Mouse (Mus musculus): ENCODE data around the gene Fam117a. TPM values are rescaled to one million over a fixed set of nuclear protein-coding genes. Genes with fewer than 3 reads are reported as not detected.

Fam117a gene
- 10.3 and 10.9 TPM in 2 replicates for polyA plus RNA-seq (2014; fragmentation: Nextera tagmentation; extraction: Ambion mirVana)

DNA sequence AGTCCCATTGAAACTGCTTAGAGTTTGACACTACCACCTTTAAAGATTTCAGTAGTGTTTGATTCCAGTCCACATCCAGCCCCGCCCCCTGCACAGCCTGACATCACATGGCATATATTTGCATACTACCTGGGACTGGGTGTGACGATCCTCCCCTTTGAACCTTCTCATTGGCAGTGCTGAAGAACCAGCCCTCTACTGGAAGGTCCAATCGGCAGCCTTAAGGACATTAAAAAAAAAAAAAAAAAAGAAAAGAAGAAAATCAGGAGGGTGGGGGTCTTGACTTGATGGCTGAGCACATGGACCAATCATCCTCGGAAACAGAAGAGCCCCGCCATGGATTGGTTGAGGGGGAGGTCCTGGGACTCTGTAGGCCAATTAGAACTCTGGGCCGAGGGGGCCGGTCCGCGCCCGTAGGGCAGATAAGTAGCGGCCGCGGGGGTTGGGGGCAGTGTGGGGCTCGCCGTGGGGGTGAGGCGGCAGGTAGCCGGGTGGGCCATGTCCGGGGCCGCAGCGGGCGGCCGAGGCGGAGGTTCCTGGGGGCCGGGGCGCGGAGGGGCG, at the start of gene Fam117a:
Gene Fam117a (plus strand): TSS at position 451 of the 561 bp plus-strand sequence.
- Histone ChIP-seq H3K27me3 (replicated peaks; ENCODE audit: control insufficient read depth, insufficient read depth, low read length) (no peaks in the 10 kb centered on the region), H3K9me3 (ENCODE audit: control insufficient read depth, low read length) (no peaks in the 10 kb centered on the region), H3K9ac (ENCODE audit: low read length) (peak within 1 kb of the TSS; percentile 68), H3K4me3 (ENCODE audit: low read depth, low read length) (peak within 1 kb of the TSS; percentile 91), H3K27ac (ENCODE audit: low read depth) (peak within 1 kb of the TSS; percentile 38; the same call in 1 of the 2 replicates), H3K36me3 (ENCODE audit: control insufficient read depth, insufficient read depth, low read length) (0 out of 2 replicates have a peak, but pooled peaks cover 3% of the 10 kb centered on the region), H3K4me2 (ENCODE audit: low read length) (peak within 1 kb of the TSS; percentile 75), H3K4me1 (replicated peaks; ENCODE audit: control insufficient read depth, insufficient read depth, low read length) (peaks cover 30% of the 10 kb centered on the region; the same call in 1 of the 2 replicates)
- DNase-seq (ENCODE audit: low spot score) (peak; percentile 85), ATAC-seq (replicated peaks; ENCODE audit: low FRiP score, low TSS enrichment, low read depth) (peak; percentile 98)
- WGBS, result under 1% methylated on average over 26 of the region's 27 CpGs

- Histone ChIP-seq H3K4me1 (replicated peaks; ENCODE audit: control insufficient read depth, insufficient read depth, low read length) (no peaks in the 10 kb centered on the region), H3K4me3 (ENCODE audit: low read depth, low read length) (no peak overlapping the region), H3K4me2 (ENCODE audit: low read length) (no peak overlapping the region), H3K9ac (ENCODE audit: low read length) (no peak overlapping the region), H3K36me3 (ENCODE audit: control insufficient read depth, insufficient read depth, low read length) (peaks cover 86% of the 10 kb centered on the region), H3K27me3 (replicated peaks; ENCODE audit: control insufficient read depth, insufficient read depth, low read length) (no peaks in the 10 kb centered on the region), H3K27ac (ENCODE audit: low read depth) (no peak overlapping the region), H3K9me3 (ENCODE audit: control insufficient read depth, low read length) (no peaks in the 10 kb centered on the region)
- WGBS, result 77% methylated on average over 4 of the region's 4 CpGs
- ATAC-seq (replicated peaks; ENCODE audit: low FRiP score, low TSS enrichment, low read depth) (no peak), DNase-seq (ENCODE audit: low spot score) (no peak)
These were observed 44.8 kb upstream of the Fam117a start for GRCm38 (mm10) chr11:95291998-95292397.

GRCm38 (mm10) chr11:95293017-95293624, 43.7 kb upstream of the Fam117a start:
- no peak overlapping the region for H3K4me3 ChIP-seq (ENCODE audit: low read depth, low read length)
- WGBS, result 88% methylated on average over 8 of the region's 8 CpGs
- no peak overlapping the region for H3K9ac ChIP-seq (ENCODE audit: low read length)
- H3K27me3 ChIP-seq (replicated peaks; ENCODE audit: control insufficient read depth, insufficient read depth, low read length), result no peaks in the 10 kb centered on the region
- H3K36me3 ChIP-seq (ENCODE audit: control insufficient read depth, insufficient read depth, low read length), result peaks cover 87% of the 10 kb centered on the region
- ATAC-seq (replicated peaks; ENCODE audit: low FRiP score, low TSS enrichment, low read depth) (no peak), DNase-seq (ENCODE audit: low spot score) (no peak)
- H3K9me3 ChIP-seq (ENCODE audit: control insufficient read depth, low read length), result no peaks in the 10 kb centered on the region
- no peak overlapping the region for H3K27ac ChIP-seq (ENCODE audit: low read depth)
- H3K4me1 ChIP-seq (replicated peaks; ENCODE audit: control insufficient read depth, insufficient read depth, low read length), result no peaks in the 10 kb centered on the region
- H3K4me2 ChIP-seq (ENCODE audit: low read length), result no peak overlapping the region

DNA sequence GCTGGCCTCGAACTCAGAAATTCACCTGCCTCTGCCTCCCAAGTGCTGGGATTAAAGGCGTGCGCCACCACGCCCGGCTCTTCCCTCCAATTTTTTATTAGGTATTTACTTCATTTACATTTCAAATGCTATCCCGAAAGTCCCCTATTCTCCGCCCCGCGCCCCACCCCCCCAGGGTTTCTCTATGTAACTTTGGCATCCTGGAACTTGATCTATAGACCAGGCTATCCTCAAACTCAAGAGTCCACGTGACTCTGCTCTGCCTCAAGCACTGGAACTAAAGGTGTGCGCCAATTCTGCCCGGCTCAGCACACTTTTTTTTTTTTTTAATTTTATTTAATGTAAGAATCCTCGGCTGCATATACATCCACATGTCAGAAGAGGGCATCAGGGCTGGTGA, 41.1 kb upstream of the Fam117a start:
- no peak overlapping the region for H3K9ac ChIP-seq (ENCODE audit: low read length)
- DNase-seq (ENCODE audit: low spot score) (no peak), ATAC-seq (replicated peaks; ENCODE audit: low FRiP score, low TSS enrichment, low read depth) (no peak)
- H3K4me2 ChIP-seq (ENCODE audit: low read length), result no peak overlapping the region
- no peak overlapping the region for H3K4me3 ChIP-seq (ENCODE audit: low read depth, low read length)
- H3K27me3 ChIP-seq (replicated peaks; ENCODE audit: control insufficient read depth, insufficient read depth, low read length), result no peaks in the 10 kb centered on the region
- peaks cover 89% of the 10 kb centered on the region for H3K36me3 ChIP-seq (ENCODE audit: control insufficient read depth, insufficient read depth, low read length)
- no peak overlapping the region for H3K27ac ChIP-seq (ENCODE audit: low read depth)
- H3K9me3 ChIP-seq (ENCODE audit: control insufficient read depth, low read length), result no peaks in the 10 kb centered on the region
- 90% methylated on average over 12 of the region's 13 CpGs for WGBS
- H3K4me1 ChIP-seq (replicated peaks; ENCODE audit: control insufficient read depth, insufficient read depth, low read length), result no peaks in the 10 kb centered on the region

- H3K4me2 ChIP-seq (ENCODE audit: low read length), result no peak overlapping the region
- no peaks in the 10 kb centered on the region for H3K9me3 ChIP-seq (ENCODE audit: control insufficient read depth, low read length)
- DNase-seq (ENCODE audit: low spot score), result peak; percentile 62
- ATAC-seq (replicated peaks; ENCODE audit: low FRiP score, low TSS enrichment, low read depth), result no peak
- WGBS, result 17% methylated on average over 2 of the region's 2 CpGs
- H3K9ac ChIP-seq (ENCODE audit: low read length), result no peak overlapping the region
- H3K36me3 ChIP-seq (ENCODE audit: control insufficient read depth, insufficient read depth, low read length), result peaks cover 88% of the 10 kb centered on the region
- H3K27ac ChIP-seq (ENCODE audit: low read depth), result no peak overlapping the region
- H3K4me3 ChIP-seq (ENCODE audit: low read depth, low read length), result no peak overlapping the region
- H3K27me3 ChIP-seq (replicated peaks; ENCODE audit: control insufficient read depth, insufficient read depth, low read length), result no peaks in the 10 kb centered on the region
- no peaks in the 10 kb centered on the region for H3K4me1 ChIP-seq (replicated peaks; ENCODE audit: control insufficient read depth, insufficient read depth, low read length)
These were observed 38.7 kb upstream of the Fam117a start for GRCm38 (mm10) chr11:95298146-95298545.

GRCm38 (mm10) chr11:95299886-95300285, 36.9 kb upstream of the Fam117a start:
- H3K9ac ChIP-seq (ENCODE audit: low read length), result no peak overlapping the region
- no peak for DNase-seq (ENCODE audit: low spot score)
- H3K36me3 ChIP-seq (ENCODE audit: control insufficient read depth, insufficient read depth, low read length), result peaks cover 87% of the 10 kb centered on the region
- no peaks in the 10 kb centered on the region for H3K9me3 ChIP-seq (ENCODE audit: control insufficient read depth, low read length)
- no peaks in the 10 kb centered on the region for H3K27me3 ChIP-seq (replicated peaks; ENCODE audit: control insufficient read depth, insufficient read depth, low read length)
- no peak overlapping the region for H3K27ac ChIP-seq (ENCODE audit: low read depth)
- H3K4me3 ChIP-seq (ENCODE audit: low read depth, low read length), result no peak overlapping the region
- ATAC-seq (replicated peaks; ENCODE audit: low FRiP score, low TSS enrichment, low read depth), result no peak
- 94% methylated on average over 12 of the region's 12 CpGs for WGBS
- no peaks in the 10 kb centered on the region for H3K4me1 ChIP-seq (replicated peaks; ENCODE audit: control insufficient read depth, insufficient read depth, low read length)
- no peak overlapping the region for H3K4me2 ChIP-seq (ENCODE audit: low read length)

GRCm38 (mm10) chr11:95301772-95302171, 35.0 kb upstream of the Fam117a start:
- no peak overlapping the region for H3K4me3 ChIP-seq (ENCODE audit: low read depth, low read length)
- no peaks in the 10 kb centered on the region for H3K4me1 ChIP-seq (replicated peaks; ENCODE audit: control insufficient read depth, insufficient read depth, low read length)
- H3K36me3 ChIP-seq (ENCODE audit: control insufficient read depth, insufficient read depth, low read length), result peaks cover 90% of the 10 kb centered on the region
- ATAC-seq (replicated peaks; ENCODE audit: low FRiP score, low TSS enrichment, low read depth) (peak; percentile 82), DNase-seq (ENCODE audit: low spot score) (no peak)
- 73% methylated on average over 3 of the region's 3 CpGs for WGBS
- no peaks in the 10 kb centered on the region for H3K27me3 ChIP-seq (replicated peaks; ENCODE audit: control insufficient read depth, insufficient read depth, low read length)
- peak overlapping the region; percentile 47; the same call in 1 of the 2 replicates for H3K27ac ChIP-seq (ENCODE audit: low read depth)
- H3K9ac ChIP-seq (ENCODE audit: low read length), result no peak overlapping the region
- no peaks in the 10 kb centered on the region for H3K9me3 ChIP-seq (ENCODE audit: control insufficient read depth, low read length)
- no peak overlapping the region for H3K4me2 ChIP-seq (ENCODE audit: low read length)

DNA sequence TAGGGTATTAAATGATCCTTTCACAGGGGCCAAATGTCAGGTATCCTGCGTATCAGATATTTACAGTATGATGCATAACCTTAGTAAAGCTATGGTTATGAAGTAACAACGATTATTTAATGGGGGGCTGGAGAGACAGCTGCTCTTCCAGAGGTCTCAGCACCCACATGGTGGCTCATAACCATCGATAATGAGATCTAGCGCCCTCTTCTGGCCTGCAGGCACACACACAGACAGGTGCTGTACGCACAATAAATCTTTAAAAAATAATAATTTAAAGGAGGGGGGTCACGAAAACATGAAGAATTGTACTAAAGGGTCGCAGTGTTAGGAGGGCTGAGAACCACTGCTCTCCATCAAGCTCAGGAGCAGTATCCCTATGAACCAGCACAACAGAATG, 31.2 kb upstream of the Fam117a start:
- Histone ChIP-seq H3K36me3 (ENCODE audit: control insufficient read depth, insufficient read depth, low read length) (peaks cover 52% of the 10 kb centered on the region), H3K27me3 (replicated peaks; ENCODE audit: control insufficient read depth, insufficient read depth, low read length) (no peaks in the 10 kb centered on the region), H3K4me3 (ENCODE audit: low read depth, low read length) (no peak overlapping the region), H3K4me2 (ENCODE audit: low read length) (no peak overlapping the region), H3K9ac (ENCODE audit: low read length) (no peak overlapping the region), H3K4me1 (replicated peaks; ENCODE audit: control insufficient read depth, insufficient read depth, low read length) (peaks cover 10% of the 10 kb centered on the region), H3K9me3 (ENCODE audit: control insufficient read depth, low read length) (no peaks in the 10 kb centered on the region), H3K27ac (ENCODE audit: low read depth) (no peak overlapping the region)
- 92% methylated on average over 7 of the region's 7 CpGs for WGBS
- no peak for ATAC-seq (replicated peaks; ENCODE audit: low FRiP score, low TSS enrichment, low read depth)
- no peak for DNase-seq (ENCODE audit: low spot score)

DNA sequence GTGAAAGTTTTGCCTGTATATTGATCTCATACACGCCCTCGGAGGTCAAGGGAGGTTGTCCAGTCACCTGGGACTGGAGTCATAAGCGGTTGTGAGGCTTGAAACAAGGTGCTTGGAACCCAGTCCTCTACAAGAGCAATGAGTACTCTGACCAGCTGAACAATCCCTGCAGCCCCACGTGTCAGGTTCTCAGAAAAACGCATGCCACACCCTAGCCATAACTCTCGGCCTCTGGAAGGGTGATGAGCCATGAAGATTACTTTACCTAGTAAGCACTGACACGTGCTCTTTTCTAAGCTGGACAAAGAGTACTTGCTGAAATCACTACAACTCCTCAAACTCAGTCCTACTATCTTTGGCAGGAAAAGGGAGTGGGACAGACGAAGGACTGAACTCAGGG, 29.3 kb upstream of the Fam117a start:
- peaks cover 14% of the 10 kb centered on the region for H3K4me1 ChIP-seq (replicated peaks; ENCODE audit: control insufficient read depth, insufficient read depth, low read length)
- H3K9me3 ChIP-seq (ENCODE audit: control insufficient read depth, low read length), result no peaks in the 10 kb centered on the region
- no peaks in the 10 kb centered on the region for H3K27me3 ChIP-seq (replicated peaks; ENCODE audit: control insufficient read depth, insufficient read depth, low read length)
- DNase-seq (ENCODE audit: low spot score), result no peak
- WGBS, result 80% methylated on average over 8 of the region's 8 CpGs
- no peak for ATAC-seq (replicated peaks; ENCODE audit: low FRiP score, low TSS enrichment, low read depth)
- H3K4me3 ChIP-seq (ENCODE audit: low read depth, low read length), result no peak overlapping the region
- no peak overlapping the region for H3K27ac ChIP-seq (ENCODE audit: low read depth)
- no peak overlapping the region for H3K9ac ChIP-seq (ENCODE audit: low read length)
- no peak overlapping the region for H3K4me2 ChIP-seq (ENCODE audit: low read length)
- H3K36me3 ChIP-seq (ENCODE audit: control insufficient read depth, insufficient read depth, low read length), result peaks cover 33% of the 10 kb centered on the region

Data from intestine, embryonic 14.5 days (tissue).